Comparison of ENCODE assay signal across 5 mouse cellular contexts in the genomic region with DNA sequence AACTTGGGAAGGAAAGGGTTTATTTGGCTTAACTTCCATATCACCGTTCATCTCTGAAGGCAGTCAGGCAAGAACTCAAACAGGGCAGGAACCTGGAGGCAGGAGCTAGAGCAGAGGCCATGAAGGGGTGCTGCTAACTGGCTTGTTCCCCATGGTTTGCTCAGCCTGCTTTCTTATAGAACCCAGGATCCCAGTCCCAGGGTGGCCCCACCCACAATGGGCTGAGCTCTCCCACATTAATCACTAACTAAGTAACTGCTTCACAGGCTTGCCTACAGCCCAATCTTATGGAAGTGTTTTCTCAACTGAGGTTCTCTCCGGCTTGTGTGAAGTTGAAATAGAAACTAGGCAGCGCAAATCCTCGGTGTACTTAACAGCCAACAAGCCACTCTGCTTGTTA. TPM values are rescaled to one million over a fixed set of nuclear protein-coding genes. Genes with fewer than 3 reads are reported as not detected.
"Had no signal": no experiment of that assay in that cellular context is flagged by ENCODE, and none has a peak within 500 bp of the region (broad histone marks: within the 10 kb centered on the region; RNA-seq: fewer than 3 reads in every experiment).

No protein-coding gene starts in this region.

- H3K27me3 ChIP-seq: neural tube, embryonic 12.5 days; neural tube, embryonic 13.5 days; stomach, embryonic 15.5 days had no signal

- H3K9ac ChIP-seq: neural tube, embryonic 12.5 days; neural tube, embryonic 13.5 days; neural tube, embryonic 15.5 days; stomach, embryonic 15.5 days had no signal

- H3K9me3 ChIP-seq: neural tube, embryonic 12.5 days; neural tube, embryonic 13.5 days; neural tube, embryonic 15.5 days; stomach, embryonic 15.5 days had no signal

- H3K36me3 ChIP-seq: neural tube, embryonic 12.5 days; neural tube, embryonic 13.5 days; neural tube, embryonic 15.5 days; stomach, embryonic 15.5 days had no signal

- H3K4me3 ChIP-seq: neural tube, embryonic 12.5 days; neural tube, embryonic 13.5 days; neural tube, embryonic 15.5 days; stomach, embryonic 15.5 days had no signal

- H3K4me2 ChIP-seq: neural tube, embryonic 12.5 days; neural tube, embryonic 13.5 days; neural tube, embryonic 15.5 days; stomach, embryonic 15.5 days had no signal

- H3K27ac ChIP-seq: neural tube, embryonic 12.5 days; neural tube, embryonic 13.5 days; neural tube, embryonic 15.5 days; stomach, embryonic 15.5 days had no signal

RNA-seq across cellular contexts. Expression of a gene that starts 23.9 kb away (rescaled TPM):
- polyA plus RNA-seq: spleen, adult 2 months had no signal
